Mouse (Mus musculus) G1E (cell line): ENCODE measurements around the gene Plscr4.

ENCODE experiments used
- CTCF ChIP-seq: IDR thresholded peaks from 2 replicates; pipeline ENCODE4 v1.5.1; 2012; ENCODE audit warnings: low read depth, low read length, inconsistent platforms, mixed read lengths
- GATA1 ChIP-seq: IDR thresholded peaks from 2 replicates; pipeline ENCODE4 v1.6.1; 2012; ENCODE audit warnings: borderline replicate concordance, low read length, inconsistent platforms, mixed read lengths
- GATA2 ChIP-seq: IDR thresholded peaks from 2 replicates; pipeline ENCODE4 v1.6.1; 2012; ENCODE audit warnings: low read depth, low read length, inconsistent platforms, borderline replicate concordance

DNA sequence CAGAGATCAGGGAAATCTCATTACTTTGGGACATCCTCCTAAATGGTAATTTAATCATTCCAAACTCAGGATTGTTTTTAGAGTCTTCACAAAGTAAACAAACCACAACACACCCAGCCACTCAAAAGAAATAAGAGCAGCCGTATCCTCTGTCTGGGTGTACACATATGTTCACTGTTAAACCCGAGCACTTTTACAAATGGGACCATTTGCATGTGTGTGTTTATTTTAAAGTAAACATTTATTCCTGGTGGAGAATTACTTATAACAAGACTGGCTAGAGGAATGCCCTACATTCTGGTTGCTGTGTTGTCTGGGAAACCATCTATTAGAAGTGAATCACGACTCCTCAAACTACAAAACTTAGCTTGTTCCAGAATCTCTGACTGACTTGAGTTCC, 47.1 kb downstream of the Plscr4 start:
- no peak for TF ChIP-seq CTCF
- no peak for TF ChIP-seq GATA2
- TF ChIP-seq GATA1: no peak
